Mouse (Mus musculus) liver, postnatal 0 days (tissue): Measurements from ENCODE around the gene Rbm39.
A peak's percentile ranks its signal among the peaks of the same experiment; 100 is the strongest.

Source experiments
- CTCF ChIP-seq: sonication (generic); IDR thresholded peaks from 2 replicates; pipeline ENCODE4 v1.5.1; 2016; ENCODE audit warnings: antibody characterized with exemption, low read depth
- EP300 ChIP-seq: IDR thresholded peaks from 2 replicates; pipeline ENCODE4 v1.6.1; 2016; ENCODE audit warnings: antibody characterized with exemption, low read depth, mild to moderate bottlenecking

DNA sequence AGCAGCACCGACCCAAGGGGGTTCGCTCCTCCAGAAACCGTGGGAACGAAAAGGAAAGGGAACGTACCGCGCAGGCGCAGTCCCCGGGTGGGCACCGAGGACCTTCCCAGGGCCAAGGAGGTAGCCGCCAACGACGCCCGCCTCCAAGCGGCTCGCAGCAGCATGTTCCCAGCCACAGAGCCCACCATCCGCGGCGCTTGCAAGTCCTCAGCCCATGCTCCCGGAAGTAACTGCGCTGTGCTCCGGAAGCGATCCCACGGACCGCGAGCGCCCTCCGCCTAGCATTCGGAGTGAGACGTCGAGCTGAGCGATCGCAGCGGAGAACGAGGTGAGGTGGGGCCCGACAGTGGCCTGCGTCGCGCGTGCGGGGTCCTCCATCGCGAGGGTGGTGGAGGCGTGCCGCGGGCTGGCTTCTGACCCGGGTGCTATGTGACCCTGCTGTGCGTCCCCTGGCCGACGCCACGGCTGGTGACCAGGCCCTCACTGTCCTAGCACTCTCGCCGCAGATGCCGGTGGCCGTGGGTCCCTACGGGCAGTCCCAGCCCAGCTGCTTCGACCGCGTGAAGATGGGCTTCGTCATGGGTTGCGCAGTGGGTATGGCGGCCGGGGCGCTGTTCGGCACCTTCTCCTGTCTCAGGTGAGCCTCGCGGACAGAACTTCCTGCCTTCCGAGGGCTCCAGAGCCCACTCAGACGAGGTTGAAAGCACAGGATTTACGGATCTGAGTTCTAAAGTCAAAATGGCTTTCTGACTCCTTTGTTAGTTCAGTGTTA lies 35.9 kb downstream of the Rbm39 start, which contains the start of the genes Romo1 and Nfs1:
- TF ChIP-seq CTCF = peak; percentile 77
- TF ChIP-seq EP300 = no peak
